Mouse (Mus musculus): ENCODE data around the gene Gm13276. TPM values are rescaled to one million over a fixed set of nuclear protein-coding genes. Genes with fewer than 3 reads are reported as not detected.
"Not testable (repeated sequence)": the region's sequence is repeated elsewhere in the genome, so short reads cannot be mapped to it uniquely, and the experiment has no call there.

Gene Gm13276
- total RNA-seq (2021) = not detected

- intact Hi-C loops (cut with DNase I); DNase-seq (ENCODE audit: low spot score): not testable (repeated sequence)
Observed at GRCm38 (mm10) chr4:88785409-88785808, at the start of gene Gm13276. Gene Gm13276, plus strand, starts transcription at chr4:88785709.

- intact Hi-C loops (cut with DNase I) = loop anchor here (2.0 to 10.0 kb wide), 2 partner anchors 18 to 644 kb away; partner anchors contain the start of gene Focad
Observed at GRCm38 (mm10) chr4:88738480-88738879, 47.0 kb upstream of the Gm13276 start.

GRCm38 (mm10) chr4:88739036-88739435 is 46.5 kb upstream of the Gm13276 start:
- DNase-seq (ENCODE audit: low spot score) = no peak
- intact Hi-C loops (cut with DNase I) = loop anchor here (2.0 to 10.0 kb wide), 2 partner anchors 18 to 644 kb away; partner anchors contain the start of gene Focad

More at GRCm38 (mm10) chr4:88738480-88738879, 47.0 kb upstream of the Gm13276 start:
- DNase-seq (ENCODE audit: low spot score) = no peak

- intact Hi-C loops (cut with DNase I) = no loop called here
- DNase-seq (ENCODE audit: low spot score) = no peak
Observed at GRCm38 (mm10) chr4:88741426-88741825, 44.1 kb upstream of the Gm13276 start.

- DNase-seq (ENCODE audit: low spot score) = no peak
- intact Hi-C loops (cut with DNase I) = no loop called here
Observed at GRCm38 (mm10) chr4:88742771-88743371, 42.6 kb upstream of the Gm13276 start.

GRCm38 (mm10) chr4:88744207-88744606 is 41.3 kb upstream of the Gm13276 start:
- no peak for DNase-seq (ENCODE audit: low spot score)
- intact Hi-C loops (cut with DNase I) = no loop called here

GRCm38 (mm10) chr4:88749926-88750325 is 35.6 kb upstream of the Gm13276 start:
- intact Hi-C loops (cut with DNase I) = no loop called here
- DNase-seq (ENCODE audit: low spot score) = no peak

- intact Hi-C loops (cut with DNase I) = not testable (repeated sequence)
- DNase-seq (ENCODE audit: low spot score) = peak; percentile 69
Observed at GRCm38 (mm10) chr4:88754818-88755340, 30.6 kb upstream of the Gm13276 start, which contains the start of gene Gm13271. Gene Gm13271, plus strand, starts transcription at chr4:88754868.

- intact Hi-C loops (cut with DNase I) = loop anchor here (2.0 kb wide), 1 partner anchor 18 kb away; no protein-coding TSS in a partner anchor
- DNase-seq (ENCODE audit: low spot score) = not testable (repeated sequence)
Observed at GRCm38 (mm10) chr4:88756581-88757513, 28.7 kb upstream of the Gm13276 start.

GRCm38 (mm10) chr4:88757628-88758031 is 27.9 kb upstream of the Gm13276 start:
- peak; percentile 85 for DNase-seq (ENCODE audit: low spot score)
- intact Hi-C loops (cut with DNase I) = loop anchor here (2.0 kb wide), 1 partner anchor 19 kb away; no protein-coding TSS in a partner anchor

GRCm38 (mm10) chr4:88758751-88759150 is 26.8 kb upstream of the Gm13276 start:
- intact Hi-C loops (cut with DNase I) = not testable (repeated sequence)

GRCm38 (mm10) chr4:88759610-88760268 is 25.8 kb upstream of the Gm13276 start, which contains the start of gene Gm13283:
Gene Gm13283, plus strand, starts transcription at chr4:88760119.
- DNase-seq (ENCODE audit: low spot score); intact Hi-C loops (cut with DNase I): not testable (repeated sequence)

More at GRCm38 (mm10) chr4:88758751-88759150, 26.8 kb upstream of the Gm13276 start:
- not testable (repeated sequence) for DNase-seq (ENCODE audit: low spot score)

GRCm38 (mm10) chr4:88760431-88760830 is 25.1 kb upstream of the Gm13276 start:
- DNase-seq (ENCODE audit: low spot score) = peak; percentile 77
- intact Hi-C loops (cut with DNase I) = not testable (repeated sequence)

- intact Hi-C loops (cut with DNase I) = not testable (repeated sequence)
- DNase-seq (ENCODE audit: low spot score) = peak; percentile 68
Observed at GRCm38 (mm10) chr4:88761776-88762175, 23.7 kb upstream of the Gm13276 start.

GRCm38 (mm10) chr4:88762341-88762740 is 23.2 kb upstream of the Gm13276 start:
- intact Hi-C loops (cut with DNase I); DNase-seq (ENCODE audit: low spot score): not testable (repeated sequence)

GRCm38 (mm10) chr4:88763384-88764018 is 22.0 kb upstream of the Gm13276 start:
- intact Hi-C loops (cut with DNase I) = not testable (repeated sequence)
- peak; percentile 54 for DNase-seq (ENCODE audit: low spot score)

- DNase-seq (ENCODE audit: low spot score) = not testable (repeated sequence)
Observed at GRCm38 (mm10) chr4:88773534-88773933, 12.0 kb upstream of the Gm13276 start, which contains the start of gene Gm13290. Gene Gm13290, plus strand, starts transcription at chr4:88773834.

GRCm38 (mm10) chr4:88776622-88777021 is 8.9 kb upstream of the Gm13276 start, which contains the start of gene Gm13289:
Gene Gm13289, plus strand, starts transcription at chr4:88776922.
- DNase-seq (ENCODE audit: low spot score); intact Hi-C loops (cut with DNase I): not testable (repeated sequence)

More at GRCm38 (mm10) chr4:88773534-88773933, 12.0 kb upstream of the Gm13276 start, which contains the start of gene Gm13290:
- intact Hi-C loops (cut with DNase I) = not testable (repeated sequence)

- DNase-seq (ENCODE audit: low spot score); intact Hi-C loops (cut with DNase I): not testable (repeated sequence)
Observed at GRCm38 (mm10) chr4:88779550-88779949, 6.0 kb upstream of the Gm13276 start, which contains the start of gene Gm13272. Gene Gm13272, plus strand, starts transcription at chr4:88779850.
